Mouse (Mus musculus) hindbrain, embryonic 11.5 days (tissue): ENCODE data around the gene Lmln. TPM values are rescaled to one million over a fixed set of nuclear protein-coding genes. Genes with fewer than 3 reads are reported as not detected.
A peak's percentile ranks its signal among the peaks of the same experiment; 100 is the strongest.
"Not testable (repeated sequence)": the region's sequence is repeated elsewhere in the genome, so short reads cannot be mapped to it uniquely, and the experiment has no call there.

Experiments
- ATAC-seq: fragments of 200-750 bp; cut with Nextera tagmentation; 2 replicates; pipeline ENCODE4 v1.8.0; 2017; ENCODE audit warnings: mild to moderate bottlenecking, moderate TSS enrichment, moderate library complexity; ENCODE audit not compliant: low FRiP score
- DNase-seq: peaks from one replicate; pipeline ENCODE4 v3.0.0-alpha.2; 2015; ENCODE audit warnings: low spot score
- H3K27ac ChIP-seq: fragments of 300-500 bp; sonication (generic); 2 replicates; pipeline ENCODE4 v1.5.1; 2014; ENCODE audit warnings: mild to moderate bottlenecking, low read depth, low read length
- H3K27me3 ChIP-seq: fragments of 300-500 bp; sonication (generic); 2 replicates; pipeline ENCODE4 v1.6.1; 2014; ENCODE audit warnings: mild to moderate bottlenecking, low read length, moderate library complexity, mixed read lengths; ENCODE audit not compliant: control insufficient read depth, insufficient read depth
- H3K36me3 ChIP-seq: fragments of 300-500 bp; sonication (generic); 2 replicates; pipeline ENCODE4 v1.6.1; 2014; ENCODE audit warnings: mild to moderate bottlenecking, low read length, moderate library complexity, mixed read lengths; ENCODE audit not compliant: control insufficient read depth, insufficient read depth
- H3K4me1 ChIP-seq: fragments of 300-500 bp; sonication (generic); replicated peaks from 2 replicates; pipeline ENCODE4 v1.6.1; 2014; ENCODE audit warnings: low read length, mixed read lengths; ENCODE audit not compliant: control insufficient read depth, insufficient read depth
- H3K4me2 ChIP-seq: fragments of 300-500 bp; sonication (generic); replicated peaks from 2 replicates; pipeline ENCODE4 v1.6.1; 2014; ENCODE audit warnings: mild to moderate bottlenecking, low read depth, low read length
- H3K4me3 ChIP-seq: fragments of 300-500 bp; sonication (generic); 2 replicates; pipeline ENCODE4 v1.5.1; 2014; ENCODE audit warnings: low read depth, low read length
- H3K9ac ChIP-seq: fragments of 300-500 bp; sonication (generic); 2 replicates; pipeline ENCODE4 v1.6.1; 2014; ENCODE audit warnings: low read depth, low read length
- H3K9me3 ChIP-seq: fragments of 300-500 bp; sonication (generic); 2 replicates; pipeline ENCODE4 v1.6.1; 2016; ENCODE audit warnings: low read length; ENCODE audit not compliant: control insufficient read depth
- WGBS: fragments of 180-500 bp; shearing (Covaris S2); extraction: QIAGEN DNeasy Blood & Tissue Kit; methylation state at CpG from one replicate; pipeline ENCODE4 v1.1.7; 2014; 5-methylcytosine and 5-hydroxymethylcytosine counted together
- polyA plus RNA-seq: library from polyadenylated mRNA; unstranded; fragments of >200 nt; fragmentation: Nextera tagmentation; extraction: Ambion mirVana; gene quantifications from 2 replicates; pipeline ENCODE4 v1.2.1, GENCODE M21; 2014

Lmln gene
- polyA plus RNA-seq, 1 experiment from 2014 or later = 4.6 TPM

GRCm38 (mm10) chr16:33154992-33155391 lies 92.7 kb downstream of the Lmln start:
- no peak for ATAC-seq
- no peaks in the 10 kb centered on the region for H3K27me3 ChIP-seq
- no peak overlapping the region for H3K27ac ChIP-seq
- no peak overlapping the region for H3K4me2 ChIP-seq
- peak; percentile 53 for DNase-seq
- H3K4me3 ChIP-seq = no peak overlapping the region
- H3K9ac ChIP-seq = no peak overlapping the region
- H3K4me1 ChIP-seq = no peaks in the 10 kb centered on the region
- WGBS = 52% methylated on average over 4 of the region's 4 CpGs
- H3K9me3 ChIP-seq = no peaks in the 10 kb centered on the region
- no peaks in the 10 kb centered on the region for H3K36me3 ChIP-seq

- no peaks in the 10 kb centered on the region for H3K9me3 ChIP-seq
- DNase-seq (no peak), ATAC-seq (no peak)
- H3K4me3 ChIP-seq = no peak overlapping the region
- no peaks in the 10 kb centered on the region for H3K27me3 ChIP-seq
- H3K36me3 ChIP-seq = no peaks in the 10 kb centered on the region
- no peaks in the 10 kb centered on the region for H3K4me1 ChIP-seq
- H3K9ac ChIP-seq = no peak overlapping the region
- H3K4me2 ChIP-seq = no peak overlapping the region
- 83% methylated on average over 11 of the region's 11 CpGs for WGBS
- H3K27ac ChIP-seq = no peak overlapping the region
Measured at GRCm38 (mm10) chr16:33158006-33158405, 95.7 kb downstream of the Lmln start.

GRCm38 (mm10) chr16:33158590-33159071 lies 96.3 kb downstream of the Lmln start:
- no peak overlapping the region for H3K4me3 ChIP-seq
- no peaks in the 10 kb centered on the region for H3K27me3 ChIP-seq
- ATAC-seq (no peak), DNase-seq (no peak)
- no peaks in the 10 kb centered on the region for H3K36me3 ChIP-seq
- no peak overlapping the region for H3K4me2 ChIP-seq
- no peaks in the 10 kb centered on the region for H3K4me1 ChIP-seq
- H3K9ac ChIP-seq = no peak overlapping the region
- H3K9me3 ChIP-seq = no peaks in the 10 kb centered on the region
- 90% methylated on average over 14 of the region's 14 CpGs for WGBS
- no peak overlapping the region for H3K27ac ChIP-seq

GRCm38 (mm10) chr16:33159363-33159762 lies 97.0 kb downstream of the Lmln start:
- Histone ChIP-seq H3K9me3 (no peaks in the 10 kb centered on the region), H3K4me1 (no peaks in the 10 kb centered on the region), H3K36me3 (no peaks in the 10 kb centered on the region), H3K27ac (no peak overlapping the region), H3K4me2 (no peak overlapping the region), H3K4me3 (no peak overlapping the region), H3K27me3 (no peaks in the 10 kb centered on the region), H3K9ac (no peak overlapping the region)
- ATAC-seq (no peak), DNase-seq (no peak)
- 92% methylated on average over 2 of the region's 2 CpGs for WGBS

GRCm38 (mm10) chr16:33163330-33164090 lies 101.2 kb downstream of the Lmln start:
- Histone ChIP-seq H3K27me3 (no peaks in the 10 kb centered on the region), H3K27ac (no peak overlapping the region), H3K9me3 (no peaks in the 10 kb centered on the region), H3K4me1 (no peaks in the 10 kb centered on the region), H3K36me3 (no peaks in the 10 kb centered on the region), H3K4me2 (no peak overlapping the region), H3K4me3 (no peak overlapping the region), H3K9ac (no peak overlapping the region)
- DNase-seq (no peak), ATAC-seq (no peak)
- WGBS = 84% methylated on average over 13 of the region's 13 CpGs

- WGBS = 57% methylated on average over 6 of the region's 6 CpGs
- not testable (repeated sequence) for ATAC-seq, H3K36me3 ChIP-seq, H3K4me1 ChIP-seq, H3K4me2 ChIP-seq, H3K4me3 ChIP-seq, H3K27ac ChIP-seq, H3K9me3 ChIP-seq, H3K9ac ChIP-seq, H3K27me3 ChIP-seq
- peak; percentile 51 for DNase-seq
Measured at GRCm38 (mm10) chr16:33166284-33166683, 104.0 kb downstream of the Lmln start.

- Histone ChIP-seq H3K9ac (no peak overlapping the region), H3K4me1 (no peaks in the 10 kb centered on the region), H3K36me3 (no peaks in the 10 kb centered on the region), H3K4me3 (no peak overlapping the region), H3K4me2 (no peak overlapping the region), H3K9me3 (no peaks in the 10 kb centered on the region), H3K27ac (no peak overlapping the region), H3K27me3 (no peaks in the 10 kb centered on the region)
- ATAC-seq = no peak
- DNase-seq = no peak
- WGBS = 39% methylated on average over 5 of the region's 5 CpGs
Measured at GRCm38 (mm10) chr16:33167537-33167936, 105.2 kb downstream of the Lmln start.

GRCm38 (mm10) chr16:33169471-33170034 lies 107.2 kb downstream of the Lmln start:
- H3K4me1 ChIP-seq = no peaks in the 10 kb centered on the region
- H3K27ac ChIP-seq = no peak overlapping the region
- no peaks in the 10 kb centered on the region for H3K36me3 ChIP-seq
- 67% methylated on average over 8 of the region's 8 CpGs for WGBS
- H3K9me3 ChIP-seq = no peaks in the 10 kb centered on the region
- ATAC-seq = no peak
- no peak overlapping the region for H3K4me3 ChIP-seq
- no peak for DNase-seq
- H3K9ac ChIP-seq = no peak overlapping the region
- H3K4me2 ChIP-seq = no peak overlapping the region
- H3K27me3 ChIP-seq = no peaks in the 10 kb centered on the region
